Mouse (Mus musculus) C2C12 (cell line): ENCODE measurements around the gene Colgalt1.

Source experiments
- CTCF ChIP-seq: IDR thresholded peaks from one replicate; pipeline ENCODE4 v1.5.1; 2011; ENCODE audit not compliant: control insufficient read depth, insufficient read depth, insufficient read length
- MYOG ChIP-seq: IDR thresholded peaks from one replicate; pipeline ENCODE4 v1.6.1; 2011; ENCODE audit not compliant: control insufficient read depth, insufficient read length; ENCODE audit errors: extremely low read depth

- TF ChIP-seq CTCF (peak; percentile 99), MYOG (no peak)
Measured at GRCm38 (mm10) chr8:71595862-71596261, 14.9 kb upstream of the Colgalt1 start.
